Comparison of ENCODE assay signal across 28 mouse cellular contexts in genomic region chr17:73826106-73826505, GRCm38 (mm10). TPM values are rescaled to one million over a fixed set of nuclear protein-coding genes. Genes with fewer than 3 reads are reported as not detected.
DNase-seq lines count a peak whose midpoint lies in the region; ATAC-seq and TF ChIP-seq lines count a peak whose summit lies in the region.
"Had no signal": no experiment of that assay in that cellular context is flagged by ENCODE, and none has a peak within 500 bp of the region (broad histone marks: within the 10 kb centered on the region; RNA-seq: fewer than 3 reads in every experiment).

No protein-coding gene starts in this region.

- 49% methylated on average over 6 of the region's 6 CpGs for WGBS in heart, adult 2 months
- 77% methylated on average over 6 of the region's 6 CpGs for WGBS in kidney, embryonic 16.5 days

- H3K27me3 ChIP-seq in heart, adult 2 months (ENCODE audit: control insufficient read depth, insufficient read depth, low read length) = no peaks in the 10 kb centered on the region
- no peaks in the 10 kb centered on the region for H3K27me3 ChIP-seq in kidney, embryonic 16.5 days (ENCODE audit: insufficient read depth, low read length)
- H3K27me3 ChIP-seq: embryonic facial prominence, embryonic 13.5 days; forebrain, embryonic 13.5 days; heart, embryonic 13.5 days had no signal

- no peak for TF ChIP-seq CTCF in heart, adult 2 months (IDR thresholded peaks at IDR 0.05)

- ATAC-seq in kidney, embryonic 16.5 days (ENCODE audit: low FRiP score, low TSS enrichment) = no peak
- ATAC-seq: CD4-positive, CD25-positive, alpha-beta regulatory T cell, adult 4 months; forebrain, embryonic 13.5 days; forebrain, embryonic 16.5 days; hindbrain, postnatal 0 days had no signal

- no peak overlapping the region for H3K4me2 ChIP-seq in kidney, embryonic 16.5 days (replicated peaks; ENCODE audit: low read depth, low read length)
- H3K4me2 ChIP-seq: embryonic facial prominence, embryonic 13.5 days; forebrain, embryonic 13.5 days; heart, embryonic 13.5 days; hindbrain, embryonic 14.5 days had no signal

- H3K36me3 ChIP-seq in heart, adult 2 months (ENCODE audit: control insufficient read depth, insufficient read depth, low read length) = no peaks in the 10 kb centered on the region
- H3K36me3 ChIP-seq in kidney, embryonic 16.5 days (ENCODE audit: insufficient read depth, low read length) = peaks cover 10% of the 10 kb centered on the region; the same call in 1 of the 2 replicates
- H3K36me3 ChIP-seq: heart, embryonic 13.5 days had no signal

- H3K4me1 ChIP-seq in heart, adult 2 months (ENCODE audit: control insufficient read depth, insufficient read depth, low read length) = peaks cover 2% of the 10 kb centered on the region; the same call in 1 of the 2 replicates
- H3K4me1 ChIP-seq in kidney, embryonic 16.5 days (ENCODE audit: insufficient read depth, low read length) = 0 out of 2 replicates have a peak, but pooled peaks cover 4% of the 10 kb centered on the region

- intact Hi-C loops in heart, adult 2 months (cut with DNase I) = no loop called here

- no peaks in the 10 kb centered on the region for H3K9me3 ChIP-seq in kidney, embryonic 16.5 days (ENCODE audit: low read length)
- H3K9me3 ChIP-seq: embryonic facial prominence, embryonic 10.5 days; embryonic facial prominence, embryonic 13.5 days; forebrain, embryonic 10.5 days; forebrain, embryonic 13.5 days; heart, embryonic 10.5 days; heart, embryonic 13.5 days had no signal

- no peaks in the 10 kb centered on the region for H3K79me2 ChIP-seq in heart, adult 2 months (replicated peaks; ENCODE audit: control insufficient read depth, insufficient read depth, low read length)

- peak; percentile 90 for DNase-seq in heart, adult 11 months
- DNase-seq in heart, adult 2 months = no peak
- DNase-seq in kidney, adult 9 months = peak; percentile 64
- DNase-seq in kidney, postnatal 10 days = peak; percentile 44
- peak; percentile 47 for DNase-seq in kidney, postnatal 14 days
- no peak for DNase-seq in thymus, postnatal 4 days
- DNase-seq in frontal cortex, postnatal 36 days (ENCODE audit: low spot score in 2 of 2) = no peak
- DNase-seq: adrenal gland, adult 8-10 months; cerebellum, adult 2 months; cerebellum, postnatal 10 days; cerebellum, postnatal 36 days; embryo, embryonic 11 days; gastrocnemius, adult 2 months; gastrocnemius, postnatal 14 days; heart, postnatal 14 days; heart, postnatal 4 days had no signal

- no peak overlapping the region for H3K9ac ChIP-seq in heart, adult 2 months (ENCODE audit: low read depth, low read length)
- no peak overlapping the region for H3K9ac ChIP-seq in kidney, embryonic 16.5 days (replicated peaks; ENCODE audit: low read length)
- H3K9ac ChIP-seq: embryonic facial prominence, embryonic 13.5 days; forebrain, embryonic 13.5 days; heart, embryonic 13.5 days; hindbrain, embryonic 14.5 days had no signal

- TF ChIP-seq EP300 in heart, adult 2 months (IDR thresholded peaks at IDR 0.05; ENCODE audit: insufficient read depth, low read depth, low read length) = no peak

- H3K4me3 ChIP-seq in heart, adult 2 months = no peak overlapping the region
- no peak overlapping the region for H3K4me3 ChIP-seq in kidney, embryonic 16.5 days (ENCODE audit: low read length)
- H3K4me3 ChIP-seq: embryonic facial prominence, embryonic 10.5 days; embryonic facial prominence, embryonic 13.5 days; erythroblast, embryonic 14.5 days; forebrain, embryonic 10.5 days; forebrain, embryonic 13.5 days; gastrocnemius, adult 2 months; heart, embryonic 10.5 days; heart, embryonic 13.5 days had no signal

- no peak for TF ChIP-seq POLR2A in heart, adult 2 months (IDR thresholded peaks at IDR 0.05; ENCODE audit: insufficient read depth, low read depth, low read length)

- H3K27ac ChIP-seq in heart, adult 2 months = no peak overlapping the region
- no peak overlapping the region for H3K27ac ChIP-seq in kidney, embryonic 16.5 days (ENCODE audit: low read length)
- H3K27ac ChIP-seq: embryonic facial prominence, embryonic 10.5 days; embryonic facial prominence, embryonic 13.5 days; forebrain, embryonic 10.5 days; forebrain, embryonic 13.5 days; gastrocnemius, adult 2 months; heart, embryonic 10.5 days; heart, embryonic 13.5 days; hindbrain, embryonic 14.5 days; hindbrain, postnatal 0 days had no signal

RNA-seq across cellular contexts. Expression of gene Ehd3, which starts 22.2 kb away (rescaled TPM):
- total RNA-seq in heart, adult 2 months (2021) = 1 to 10 TPM; 2.9 to 3.4 TPM
- polyA plus RNA-seq in heart, adult 2 months (2012; rRNA removed) = 3.2 and 3.5 TPM in 2 replicates
- polyA plus RNA-seq in kidney, embryonic 16.5 days (2015; fragmentation: Nextera tagmentation; extraction: Ambion mirVana) = 20.9 and 26.4 TPM in 2 replicates

Comparison
In these comparisons a context has a peak if more than half of its experiments do, and no peak if none do; other contexts are left out.
1. DNase-seq: peak in heart, adult 11 months (single experiment), kidney, adult 9 months (single experiment), kidney, postnatal 10 days (single experiment) and kidney, postnatal 14 days (single experiment); none in heart, adult 2 months (0 of 2), thymus, postnatal 4 days (single experiment) and frontal cortex, postnatal 36 days (0 of 2).